Mouse (Mus musculus) kidney, adult 2 months (tissue): ENCODE measurements around the gene Tmem150c.

Experiments used
- CTCF ChIP-seq: fragments of 200-500 bp; conservative IDR thresholded peaks from 2 replicates; pipeline ENCODE4 v1.5.1; 2011; ENCODE audit warnings: low read depth, mild to moderate bottlenecking, control low read depth, low read length, moderate library complexity, mixed read lengths; ENCODE audit not compliant: insufficient read depth, insufficient read length
- POLR2A ChIP-seq: fragments of 200-500 bp; IDR thresholded peaks from one replicate; pipeline ENCODE4 v1.6.1; 2011; ENCODE audit warnings: low read depth, low read length, control low read depth

GRCm38 (mm10) chr5:100163368-100163767, 3.8 kb upstream of the Tmem150c start:
- no peak for TF ChIP-seq POLR2A
- TF ChIP-seq CTCF = no peak
